Mouse (Mus musculus) thymus, postnatal 4 days (tissue): ENCODE measurements around the gene Stub1.

Experiments
- DNase-seq: peaks from one replicate; pipeline ENCODE4 v3.0.0; 2021

Gene Stub1

GRCm38 (mm10) chr17:25867836-25868600 is 34.8 kb upstream of the Stub1 start:
- no peak for DNase-seq

GRCm38 (mm10) chr17:25867509-25867835 is 34.3 kb upstream of the Stub1 start:
- peak; percentile 56 for DNase-seq

- DNase-seq: no peak
Observed at GRCm38 (mm10) chr17:25866172-25866571, 33.0 kb upstream of the Stub1 start.

GRCm38 (mm10) chr17:25865288-25865687 is 32.1 kb upstream of the Stub1 start:
- DNase-seq: no peak

GRCm38 (mm10) chr17:25864311-25864710 is 31.1 kb upstream of the Stub1 start:
- DNase-seq: no peak

GRCm38 (mm10) chr17:25863681-25864080 is 30.5 kb upstream of the Stub1 start:
- no peak for DNase-seq

- no peak for DNase-seq
Observed at GRCm38 (mm10) chr17:25861704-25862612, 28.8 kb upstream of the Stub1 start.

- DNase-seq: peak; percentile 89
Observed at GRCm38 (mm10) chr17:25860832-25861703, 27.9 kb upstream of the Stub1 start, which contains the start of gene Wdr90. Wdr90 (minus strand) TSS chr17:25861501.

- no peak for DNase-seq
Observed at GRCm38 (mm10) chr17:25860229-25860628, 27.0 kb upstream of the Stub1 start.

- DNase-seq: peak; percentile 98
Observed at GRCm38 (mm10) chr17:25844396-25844901, 11.2 kb upstream of the Stub1 start, which contains the start of gene Rhot2. Rhot2 (minus strand) TSS chr17:25844851.

- no peak for DNase-seq
Observed at GRCm38 (mm10) chr17:25843636-25844395, 10.6 kb upstream of the Stub1 start.

- DNase-seq: no peak
Observed at GRCm38 (mm10) chr17:25843122-25843521, 9.9 kb upstream of the Stub1 start.

- DNase-seq: no peak
Observed at GRCm38 (mm10) chr17:25842509-25842908, 9.3 kb upstream of the Stub1 start.

- no peak for DNase-seq
Observed at GRCm38 (mm10) chr17:25841117-25841880, 8.1 kb upstream of the Stub1 start, which contains the start of gene Gm20683. Gm20683 (minus strand) TSS chr17:25841763.

- DNase-seq: no peak
Observed at GRCm38 (mm10) chr17:25840519-25840918, 7.3 kb upstream of the Stub1 start.

- no peak for DNase-seq
Observed at GRCm38 (mm10) chr17:25839455-25840235, 6.4 kb upstream of the Stub1 start.

GRCm38 (mm10) chr17:25838904-25839303 is 5.7 kb upstream of the Stub1 start:
- DNase-seq: no peak

GRCm38 (mm10) chr17:25837533-25837932 is 4.3 kb upstream of the Stub1 start:
- no peak for DNase-seq

GRCm38 (mm10) chr17:25837076-25837410 is 3.8 kb upstream of the Stub1 start, which contains the start of gene Rhbdl1:
Rhbdl1 (minus strand) TSS chr17:25837295.
- peak; percentile 75 for DNase-seq

GRCm38 (mm10) chr17:25836397-25837075 is 3.3 kb upstream of the Stub1 start:
- no peak for DNase-seq
